Mouse (Mus musculus): Measurements from ENCODE around the gene Gm14406. TPM values are rescaled to one million over a fixed set of nuclear protein-coding genes. Genes with fewer than 3 reads are reported as not detected.
"Not testable (repeated sequence)": the region's sequence is repeated elsewhere in the genome, so short reads cannot be mapped to it uniquely, and the experiment has no call there.

Gm14406 gene
- under 1 TPM in 2 of 4 experiments, not detected in 2; 0.27 to 0.46 TPM for total RNA-seq (2022)

GRCm38 (mm10) chr2:177577998-177578397, at the start of gene Gm14406:
Gm14406 (minus strand) TSS chr2:177578210.
- DNase-seq (ENCODE audit: low spot score in 2 of 2) = not testable (repeated sequence)

- DNase-seq (ENCODE audit: low spot score in 2 of 2) = not testable (repeated sequence)
These were observed 2.9 kb downstream of the Gm14406 start for GRCm38 (mm10) chr2:177575141-177575540.

DNA sequence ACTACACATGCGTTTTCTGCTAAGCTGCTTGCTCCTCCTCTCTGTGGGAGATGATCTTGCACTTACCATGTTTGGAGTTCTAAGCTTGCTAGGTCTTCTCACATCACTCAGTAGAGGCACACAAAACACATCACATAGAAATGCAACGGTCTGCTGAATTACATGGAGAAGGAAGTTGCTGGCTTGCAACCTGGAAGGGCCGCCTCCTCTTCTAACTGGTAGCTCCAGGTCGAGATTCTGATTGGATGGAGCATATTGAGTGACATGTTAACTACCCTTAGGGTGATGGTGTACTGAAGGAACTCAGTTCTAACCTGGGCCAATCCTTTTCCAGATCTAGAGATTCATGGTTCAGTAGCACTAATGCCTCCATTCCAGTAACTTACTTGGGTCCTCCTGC, 18.6 kb downstream of the Gm14406 start:
- DNase-seq (ENCODE audit: low spot score in 2 of 2) = not testable (repeated sequence)

- not testable (repeated sequence) for DNase-seq (ENCODE audit: low spot score in 2 of 2)
These were observed 22.7 kb downstream of the Gm14406 start for GRCm38 (mm10) chr2:177555261-177555660.

DNA sequence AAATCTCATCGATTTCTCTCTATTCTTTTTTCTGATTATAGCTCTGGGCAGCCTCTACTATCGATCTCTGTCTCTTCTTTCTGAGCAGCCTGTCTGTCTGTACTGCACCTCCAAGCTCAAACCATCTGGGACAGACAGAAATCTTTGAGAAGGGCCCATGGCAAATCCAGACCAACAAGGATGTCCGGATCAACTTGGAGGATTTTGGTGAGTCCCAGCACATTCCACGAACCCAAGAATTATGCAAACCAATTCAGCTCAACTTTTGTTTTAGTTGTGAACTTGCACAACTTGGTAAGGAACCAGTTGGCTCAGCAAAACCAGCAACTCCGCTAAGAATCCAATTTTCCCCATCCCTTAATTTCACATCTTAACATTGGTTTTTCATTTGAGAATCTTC, 40.3 kb downstream of the Gm14406 start:
- DNase-seq (ENCODE audit: low spot score in 2 of 2) = not testable (repeated sequence)

GRCm38 (mm10) chr2:177537141-177537540, 40.9 kb downstream of the Gm14406 start:
- DNase-seq (ENCODE audit: low spot score in 2 of 2) = not testable (repeated sequence)

- no peak for DNase-seq (ENCODE audit: low spot score in 2 of 2)
These were observed 42.1 kb downstream of the Gm14406 start for GRCm38 (mm10) chr2:177535876-177536275.

GRCm38 (mm10) chr2:177524171-177524570, 53.8 kb downstream of the Gm14406 start:
- not testable (repeated sequence) for DNase-seq (ENCODE audit: low spot score in 2 of 2)

GRCm38 (mm10) chr2:177523674-177524073, 54.3 kb downstream of the Gm14406 start:
- not testable (repeated sequence) for DNase-seq (ENCODE audit: low spot score in 2 of 2)

DNA sequence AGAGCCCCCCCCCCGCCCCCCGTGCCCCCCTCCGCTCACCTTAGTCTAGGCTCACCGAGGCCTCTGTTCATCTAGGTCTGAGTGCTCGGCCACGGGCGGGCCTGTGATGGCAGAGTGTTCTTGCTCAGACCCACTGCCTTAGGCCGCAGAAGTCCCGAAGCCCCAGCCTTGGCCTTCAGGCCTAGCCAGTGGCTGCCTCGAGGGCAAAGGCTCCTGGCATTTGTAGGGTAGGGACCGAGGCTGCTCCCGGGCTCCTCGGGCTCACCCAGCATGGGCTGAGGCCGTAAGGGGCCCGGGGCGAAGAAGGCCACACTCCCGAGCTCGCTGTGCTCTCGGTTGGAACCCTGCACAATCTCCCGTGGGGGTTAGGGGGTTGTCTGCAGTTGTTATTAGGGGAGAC, 54.9 kb downstream of the Gm14406 start:
- no peak for DNase-seq (ENCODE audit: low spot score in 2 of 2)

DNA sequence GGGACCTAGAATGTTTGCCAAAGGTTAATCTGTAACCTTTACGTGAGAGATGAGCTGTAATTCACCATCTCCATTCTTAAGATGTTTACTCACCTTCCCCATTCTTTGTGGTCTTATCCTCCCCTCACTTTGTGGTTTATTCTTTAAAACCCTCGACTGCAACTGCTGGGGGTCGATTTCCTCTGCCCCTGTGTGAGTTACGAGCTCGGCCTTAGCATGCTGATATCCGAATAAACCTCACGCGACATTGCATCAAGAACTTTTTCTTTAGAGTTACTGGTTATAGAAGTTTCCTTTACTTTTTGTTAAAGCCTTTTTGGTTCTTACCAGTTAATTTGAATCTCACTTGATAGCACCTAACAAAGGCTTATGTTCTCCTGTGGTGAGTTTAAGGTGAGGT, 58.0 kb downstream of the Gm14406 start:
- DNase-seq (ENCODE audit: low spot score in 2 of 2) = no peak

Other genes with a start within 250 kb of the Gm14406 start
- 10 to 100 TPM; 10.4 to 17.0 (median 12.5) TPM for gene Gm14418, start 179.9 kb downstream of the Gm14406 start, total RNA-seq (2022)
- 10 to 100 TPM; 42.9 to 56.8 (median 53.9) TPM for gene Zfp970, start 113.5 kb downstream of the Gm14406 start, total RNA-seq (2022)
- 10 to 100 TPM; 29.9 to 54.3 (median 41.4) TPM for gene Gm14403, start 80.0 kb downstream of the Gm14406 start, total RNA-seq (2022)
- 10 to 100 TPM; 20.4 to 35.5 (median 31.3) TPM for gene Gm14322, start 181.1 kb upstream of the Gm14406 start, total RNA-seq (2022)